14 mouse cellular contexts compared by ENCODE assay signal in the genomic region with DNA sequence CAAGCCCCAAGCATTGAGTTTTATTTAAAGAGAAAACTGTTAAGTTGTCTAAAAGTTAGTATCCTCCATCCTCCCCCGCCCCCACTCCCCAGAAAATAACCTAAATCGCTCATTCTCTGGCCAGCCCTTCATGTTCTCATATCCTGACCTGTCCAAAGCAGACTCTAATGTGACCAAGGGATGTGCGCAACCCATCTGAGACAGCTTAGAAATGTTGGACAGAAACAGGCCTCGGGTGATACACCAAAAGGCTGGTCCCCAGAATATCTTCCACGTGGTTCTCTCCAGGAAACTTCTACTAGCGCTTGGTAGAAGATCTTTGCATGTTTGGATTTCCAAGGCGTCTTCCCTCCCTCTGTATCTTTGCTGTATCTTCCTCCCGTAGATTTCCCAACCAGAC.
DNase-seq lines count a peak whose midpoint lies in the region; ATAC-seq and TF ChIP-seq lines count a peak whose summit lies in the region.
"Had no signal": no experiment of that assay in that cellular context is flagged by ENCODE, and none has a peak within 500 bp of the region (broad histone marks: within the 10 kb centered on the region; RNA-seq: fewer than 3 reads in every experiment).

No protein-coding gene starts in this region.

- H3K4me1 ChIP-seq in hindbrain, embryonic 10.5 days (replicated peaks), result peaks cover 54% of the 10 kb centered on the region
- H3K4me1 ChIP-seq in hindbrain, postnatal 0 days (ENCODE audit: insufficient read depth, low read length), result no peaks in the 10 kb centered on the region; the same call in 1 of the 2 replicates
- peaks cover 9% of the 10 kb centered on the region for H3K4me1 ChIP-seq in lung, embryonic 14.5 days (ENCODE audit: insufficient read depth)
- H3K4me1 ChIP-seq in forebrain, embryonic 13.5 days, result peaks cover 30% of the 10 kb centered on the region
- H3K4me1 ChIP-seq in hindbrain, embryonic 15.5 days (replicated peaks), result peaks cover 3% of the 10 kb centered on the region; the same call in 1 of the 2 replicates

- H3K36me3 ChIP-seq in hindbrain, embryonic 10.5 days, result no peaks in the 10 kb centered on the region
- H3K36me3 ChIP-seq in hindbrain, postnatal 0 days (ENCODE audit: insufficient read depth, low read length), result no peaks in the 10 kb centered on the region
- H3K36me3 ChIP-seq in lung, embryonic 14.5 days (ENCODE audit: insufficient read depth), result no peaks in the 10 kb centered on the region
- no peaks in the 10 kb centered on the region for H3K36me3 ChIP-seq in forebrain, embryonic 13.5 days (ENCODE audit: poor library complexity, severe bottlenecking)
- no peaks in the 10 kb centered on the region for H3K36me3 ChIP-seq in hindbrain, embryonic 15.5 days
- H3K36me3 ChIP-seq: embryonic facial prominence, embryonic 13.5 days; lung, embryonic 15.5 days had no signal

- no peak for TF ChIP-seq CTCF in hindbrain, postnatal 0 days (IDR thresholded peaks at IDR 0.05; ENCODE audit: low read depth)
- TF ChIP-seq CTCF in lung, embryonic 14.5 days (IDR thresholded peaks at IDR 0.05; ENCODE audit: low read depth), result no peak

- WGBS in hindbrain, embryonic 10.5 days, result 85% methylated on average over 8 of the region's 8 CpGs
- WGBS in hindbrain, postnatal 0 days, result 70% methylated on average over 8 of the region's 8 CpGs
- 80% methylated on average over 8 of the region's 8 CpGs for WGBS in lung, embryonic 14.5 days
- WGBS in forebrain, embryonic 13.5 days, result 72% methylated on average over 8 of the region's 8 CpGs
- 80% methylated on average over 8 of the region's 8 CpGs for WGBS in hindbrain, embryonic 15.5 days

- peak overlapping the region; percentile 83 for H3K27ac ChIP-seq in hindbrain, embryonic 10.5 days
- H3K27ac ChIP-seq in hindbrain, postnatal 0 days, result no peak overlapping the region
- H3K27ac ChIP-seq in lung, embryonic 14.5 days (ENCODE audit: low read depth), result peak overlapping the region; percentile 69; the same call in 1 of the 2 replicates
- peak overlapping the region; percentile 37 for H3K27ac ChIP-seq in forebrain, embryonic 13.5 days
- H3K27ac ChIP-seq in hindbrain, embryonic 15.5 days (replicated peaks), result 0 out of 2 replicates have a peak overlapping the region, but pooled peaks have one; percentile 26
- H3K27ac ChIP-seq: embryonic facial prominence, embryonic 13.5 days had no signal

- H3K9me3 ChIP-seq in hindbrain, embryonic 10.5 days, result no peaks in the 10 kb centered on the region
- no peaks in the 10 kb centered on the region for H3K9me3 ChIP-seq in hindbrain, postnatal 0 days (ENCODE audit: low read length)
- H3K9me3 ChIP-seq in lung, embryonic 14.5 days (ENCODE audit: low read depth, low read length), result no peaks in the 10 kb centered on the region
- no peaks in the 10 kb centered on the region for H3K9me3 ChIP-seq in forebrain, embryonic 13.5 days (replicated peaks)
- no peaks in the 10 kb centered on the region for H3K9me3 ChIP-seq in hindbrain, embryonic 15.5 days
- H3K9me3 ChIP-seq: embryonic facial prominence, embryonic 13.5 days; lung, embryonic 15.5 days had no signal

- DNase-seq in hindbrain, embryonic 10.5 days (ENCODE audit: low spot score), result no peak
- no peak for DNase-seq in hindbrain, postnatal 0 days (ENCODE audit: low spot score)
- DNase-seq in lung, embryonic 14.5 days, result no peak
- DNase-seq in lung, adult 18-20 months, result no peak
- DNase-seq in frontal cortex, postnatal 10 days (ENCODE audit: low spot score in 2 of 2), result no peak
- no peak for DNase-seq in cerebellum, adult 9-11 months
- DNase-seq: cerebellum, adult 11 months; heart, postnatal 4 days; right cerebral cortex, postnatal 25 days had no signal

- H3K9ac ChIP-seq in hindbrain, postnatal 0 days (replicated peaks; ENCODE audit: low read length), result no peak overlapping the region
- no peak overlapping the region for H3K9ac ChIP-seq in lung, embryonic 14.5 days
- no peak overlapping the region for H3K9ac ChIP-seq in forebrain, embryonic 13.5 days
- no peak overlapping the region for H3K9ac ChIP-seq in hindbrain, embryonic 15.5 days
- H3K9ac ChIP-seq: embryonic facial prominence, embryonic 13.5 days; lung, embryonic 15.5 days had no signal

- H3K27me3 ChIP-seq in hindbrain, embryonic 10.5 days (ENCODE audit: insufficient read depth, poor library complexity, severe bottlenecking), result no peaks in the 10 kb centered on the region
- H3K27me3 ChIP-seq in hindbrain, postnatal 0 days (ENCODE audit: insufficient read depth, low read length), result no peaks in the 10 kb centered on the region
- no peaks in the 10 kb centered on the region for H3K27me3 ChIP-seq in lung, embryonic 14.5 days (ENCODE audit: insufficient read depth, low read length)
- no peaks in the 10 kb centered on the region for H3K27me3 ChIP-seq in forebrain, embryonic 13.5 days
- no peaks in the 10 kb centered on the region for H3K27me3 ChIP-seq in hindbrain, embryonic 15.5 days
- H3K27me3 ChIP-seq: embryonic facial prominence, embryonic 13.5 days; lung, embryonic 15.5 days had no signal

- ATAC-seq in hindbrain, postnatal 0 days, result no peak
- ATAC-seq in lung, embryonic 14.5 days (ENCODE audit: insufficient read depth), result no peak
- no peak for ATAC-seq in forebrain, embryonic 13.5 days
- ATAC-seq in hindbrain, embryonic 15.5 days (ENCODE audit: low FRiP score, low read depth), result no peak

- H3K4me3 ChIP-seq in hindbrain, embryonic 10.5 days, result no peak overlapping the region
- no peak overlapping the region for H3K4me3 ChIP-seq in hindbrain, postnatal 0 days (ENCODE audit: low read length)
- no peak overlapping the region for H3K4me3 ChIP-seq in lung, embryonic 14.5 days (ENCODE audit: low read depth, low read length)
- no peak overlapping the region for H3K4me3 ChIP-seq in forebrain, embryonic 13.5 days
- H3K4me3 ChIP-seq in hindbrain, embryonic 15.5 days, result no peak overlapping the region
- H3K4me3 ChIP-seq: embryonic facial prominence, embryonic 13.5 days; lung, embryonic 15.5 days; myocyte had no signal

- H3K4me2 ChIP-seq in hindbrain, postnatal 0 days (ENCODE audit: low read depth, low read length), result no peak overlapping the region
- H3K4me2 ChIP-seq in lung, embryonic 14.5 days, result no peak overlapping the region
- H3K4me2 ChIP-seq in forebrain, embryonic 13.5 days, result peak overlapping the region; percentile 25; the same call in 1 of the 2 replicates
- H3K4me2 ChIP-seq in hindbrain, embryonic 15.5 days, result no peak overlapping the region
- H3K4me2 ChIP-seq: embryonic facial prominence, embryonic 13.5 days had no signal
